Mouse (Mus musculus) midbrain, embryonic 12.5 days (tissue): ENCODE measurements around the gene P2rx7. TPM values are rescaled to one million over a fixed set of nuclear protein-coding genes. Genes with fewer than 3 reads are reported as not detected.

Experiments
- ATAC-seq: fragments of 200-750 bp; cut with Nextera tagmentation; 2 replicates; pipeline ENCODE4 v1.8.0; 2017; ENCODE audit warnings: low read depth, moderate TSS enrichment, moderate library complexity; ENCODE audit not compliant: low FRiP score
- H3K27ac ChIP-seq: fragments of 300-500 bp; sonication (generic); replicated peaks from 2 replicates; pipeline ENCODE4 v1.5.1; 2016; ENCODE audit warnings: mild to moderate bottlenecking
- H3K27me3 ChIP-seq: fragments of 300-500 bp; sonication (generic); 2 replicates; pipeline ENCODE4 v1.6.1; 2016; ENCODE audit warnings: mild to moderate bottlenecking
- H3K36me3 ChIP-seq: fragments of 300-500 bp; sonication (generic); 2 replicates; pipeline ENCODE4 v1.6.1; 2016
- H3K4me1 ChIP-seq: fragments of 300-500 bp; sonication (generic); 2 replicates; pipeline ENCODE4 v1.6.1; 2016
- H3K4me2 ChIP-seq: fragments of 300-500 bp; sonication (generic); replicated peaks from 2 replicates; pipeline ENCODE4 v1.6.1; 2016; ENCODE audit warnings: mild to moderate bottlenecking, moderate library complexity
- H3K4me3 ChIP-seq: fragments of 300-500 bp; sonication (generic); 2 replicates; pipeline ENCODE4 v1.5.1; 2016; ENCODE audit warnings: mild to moderate bottlenecking
- H3K9ac ChIP-seq: fragments of 300-500 bp; sonication (generic); replicated peaks from 2 replicates; pipeline ENCODE4 v1.6.1; 2016; ENCODE audit warnings: mild to moderate bottlenecking, moderate library complexity
- H3K9me3 ChIP-seq: fragments of 300-500 bp; sonication (generic); 2 replicates; pipeline ENCODE4 v1.6.1; 2016; ENCODE audit warnings: mild to moderate bottlenecking
- WGBS: fragments of 180-500 bp; shearing (Covaris S2); methylation state at CpG from one replicate; pipeline ENCODE4 v1.1.7; 2016; 5-methylcytosine and 5-hydroxymethylcytosine counted together
- microRNA-seq: library from miRNA; unstranded; fragments of <30 nt; microRNA quantifications from one replicate; pipeline ENCODE4, GENCODE M21; 2017
- polyA plus RNA-seq: library from polyadenylated mRNA; unstranded; fragments of >200 nt; fragmentation: Nextera tagmentation; extraction: Ambion mirVana; gene quantifications from 2 replicates; pipeline ENCODE4 v1.2.1, GENCODE M21; 2016

Gene P2rx7
- polyA plus RNA-seq, 1 experiment from 2014 or later, result 1.5 TPM

DNA sequence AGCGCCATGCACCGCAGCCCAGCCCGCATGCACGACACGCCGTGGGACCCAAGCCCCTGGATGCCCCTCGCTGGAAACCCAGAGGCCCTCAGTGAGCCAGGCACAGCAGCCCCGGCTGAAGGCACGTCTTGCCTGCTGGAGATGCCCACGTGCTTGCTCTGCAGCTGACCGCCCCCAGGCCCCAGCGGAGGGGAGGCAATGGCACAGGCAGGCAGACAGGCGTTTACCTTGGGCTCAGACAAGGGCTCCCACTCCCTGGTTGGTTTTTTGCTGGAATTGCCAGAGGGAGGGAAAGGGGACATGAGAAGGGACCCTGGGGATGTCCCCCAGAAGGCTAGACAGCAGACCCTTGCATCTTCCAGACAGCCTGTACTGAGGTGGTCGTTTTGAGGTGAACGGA is 93.0 kb downstream of the P2rx7 start:
- 94% methylated on average over 15 of the region's 15 CpGs for WGBS
- ATAC-seq, result no peak
- no peaks in the 10 kb centered on the region for H3K9me3 ChIP-seq
- H3K9ac ChIP-seq, result no peak overlapping the region
- H3K4me3 ChIP-seq, result no peak overlapping the region
- no peaks in the 10 kb centered on the region for H3K27me3 ChIP-seq
- H3K4me2 ChIP-seq, result no peak overlapping the region
- peaks cover 3% of the 10 kb centered on the region; the same call in 1 of the 2 replicates for H3K4me1 ChIP-seq
- H3K36me3 ChIP-seq, result peaks cover 30% of the 10 kb centered on the region
- no peak overlapping the region for H3K27ac ChIP-seq

Small RNA genes within 50 kb of the gene (microRNA-seq; reads per million reads assigned to microRNA genes)
- not detected for gene Mir8115

Other genes with a start within 250 kb of the P2rx7 start
- gene Anapc7, start 222.2 kb upstream of the P2rx7 start, polyA plus RNA-seq, result 52.1 and 53.6 TPM in 2 replicates
- 59.4 and 78.0 TPM in 2 replicates for gene Atp2a2, start 141.7 kb upstream of the P2rx7 start, polyA plus RNA-seq
- gene Ift81, start 29.4 kb upstream of the P2rx7 start, polyA plus RNA-seq, result 59.8 TPM in 2 replicates
- 9.4 and 9.8 TPM in 2 replicates for gene P2rx4, start 63.6 kb downstream of the P2rx7 start, polyA plus RNA-seq
- 35.4 and 37.3 TPM in 2 replicates for gene Camkk2, start 135.5 kb downstream of the P2rx7 start, polyA plus RNA-seq
- gene Anapc5, start 177.4 kb downstream of the P2rx7 start, polyA plus RNA-seq, result 517 and 542 TPM in 2 replicates
- gene Rnf34, start 206.1 kb downstream of the P2rx7 start, polyA plus RNA-seq, result 52.0 and 53.1 TPM in 2 replicates